Mouse (Mus musculus) hematopoietic multipotent progenitor cell, adult 10-12 weeks (in vitro differentiated cells): ENCODE results near the gene Irx4. TPM values are rescaled to one million over a fixed set of nuclear protein-coding genes. Genes with fewer than 3 reads are reported as not detected.

ENCODE experiments used
- polyA plus RNA-seq: library from polyadenylated mRNA; stranded (reverse); fragments of >175 nt; gene quantifications from 2 replicates; pipeline ENCODE4 v1.2.3, GENCODE M21; 2012; ENCODE audit warnings: low replicate concordance

The Irx4 gene
- polyA plus RNA-seq, result 0.04 and 0.27 TPM in 2 replicates

DNA sequence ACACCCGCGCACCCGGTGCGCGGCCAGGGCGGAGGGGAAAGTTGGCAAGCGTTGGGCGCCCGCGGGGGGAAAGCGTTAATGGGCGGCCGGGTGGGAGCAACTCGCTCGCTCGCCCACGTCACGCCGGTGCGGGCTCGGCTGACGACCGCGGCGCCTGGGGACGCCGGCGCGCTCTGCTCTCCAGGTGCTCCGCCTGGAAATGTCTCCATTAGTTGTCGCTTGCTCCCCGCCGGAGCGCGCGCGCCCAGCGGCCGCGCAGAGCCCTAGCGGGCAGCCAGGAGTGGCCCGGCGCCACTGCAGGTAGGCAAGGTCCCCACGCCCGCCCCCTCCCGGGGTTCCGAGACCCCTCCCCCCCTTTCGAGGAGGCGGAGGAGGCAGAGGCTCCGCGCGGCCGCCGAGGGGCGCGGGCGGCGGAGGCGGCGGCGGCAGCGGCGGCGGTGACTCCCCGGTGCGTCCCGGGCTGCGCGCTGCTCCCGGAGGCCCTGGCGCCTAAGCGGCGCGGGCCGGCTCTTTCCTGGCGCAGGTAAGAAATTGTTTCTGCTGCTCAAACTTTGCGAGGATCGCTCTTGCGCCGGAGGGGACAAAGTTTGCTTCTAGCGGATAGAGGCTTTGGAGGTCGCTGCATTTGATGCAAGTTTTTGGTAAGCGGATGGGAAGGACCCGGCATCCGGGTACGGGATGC lies at the start of gene Irx4:
Gene Irx4 (plus strand): TSS at position 126 of the 682 bp plus-strand sequence.

Other genes starting within 250 kb of the Irx4 start
- 46.7 and 47.0 TPM in 2 replicates for gene Mrpl36, start 68.0 kb downstream of the Irx4 start, polyA plus RNA-seq
- 69.9 and 134 TPM in 2 replicates for gene Ndufs6, start 68.1 kb downstream of the Irx4 start, polyA plus RNA-seq
- 32.3 and 49.1 TPM in 2 replicates for gene Lpcat1, start 206.7 kb downstream of the Irx4 start, polyA plus RNA-seq